Mouse (Mus musculus): ENCODE measurements around the gene Arl9.
"Not testable (repeated sequence)": the region's sequence is repeated elsewhere in the genome, so short reads cannot be mapped to it uniquely, and the experiment has no call there.

Gene Arl9

GRCm38 (mm10) chr5:77004051-77004821 lies at the start of gene Arl9:
Gene Arl9 (plus strand): TSS chr5:77004055.
- no peak for ATAC-seq (ENCODE audit: insufficient number of reproducible peaks, low FRiP score, low TSS enrichment)

DNA sequence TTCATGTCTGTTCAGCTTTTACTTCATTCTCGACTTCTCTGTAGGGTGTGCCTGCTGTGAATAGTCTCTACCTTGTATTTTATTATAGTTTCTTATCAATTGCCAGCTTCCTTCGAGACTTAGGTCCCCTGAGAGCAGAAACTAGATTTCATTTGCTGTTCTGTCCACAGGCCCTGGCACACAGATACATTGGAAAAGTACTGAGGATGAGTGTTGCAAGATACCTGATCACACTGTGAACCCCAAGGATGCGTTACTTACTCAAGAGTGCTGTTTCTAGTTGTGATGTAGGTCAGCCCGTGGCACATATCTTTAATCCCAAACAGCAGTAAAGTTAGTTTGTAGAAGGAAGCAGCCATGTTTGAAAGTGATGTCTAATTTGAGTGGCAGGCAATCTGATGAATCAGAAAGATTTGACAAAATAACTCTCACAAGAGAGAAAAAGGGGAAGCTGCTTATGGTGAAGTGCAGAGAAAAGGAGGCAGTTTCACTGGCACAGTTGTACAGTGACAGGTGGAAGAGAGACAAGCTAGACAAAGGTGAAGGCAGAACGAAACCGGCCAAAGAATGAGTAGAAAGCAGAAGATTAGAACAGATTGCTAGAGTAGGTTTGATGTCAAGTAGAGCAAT lies 49.5 kb upstream of the Arl9 start:
- no peak for ATAC-seq (ENCODE audit: insufficient number of reproducible peaks, low FRiP score, low TSS enrichment)

- ATAC-seq (ENCODE audit: insufficient number of reproducible peaks, low FRiP score, low TSS enrichment): no peak
Observed at GRCm38 (mm10) chr5:76955474-76955873, 48.4 kb upstream of the Arl9 start.

- no peak for ATAC-seq (ENCODE audit: insufficient number of reproducible peaks, low FRiP score, low TSS enrichment)
Observed at GRCm38 (mm10) chr5:76957954-76958353, 45.9 kb upstream of the Arl9 start.

- ATAC-seq (ENCODE audit: insufficient number of reproducible peaks, low FRiP score, low TSS enrichment): no peak
Observed at GRCm38 (mm10) chr5:76959587-76959986, 44.3 kb upstream of the Arl9 start.

GRCm38 (mm10) chr5:76962545-76962944 lies 41.3 kb upstream of the Arl9 start:
- ATAC-seq (ENCODE audit: insufficient number of reproducible peaks, low FRiP score, low TSS enrichment): no peak

DNA sequence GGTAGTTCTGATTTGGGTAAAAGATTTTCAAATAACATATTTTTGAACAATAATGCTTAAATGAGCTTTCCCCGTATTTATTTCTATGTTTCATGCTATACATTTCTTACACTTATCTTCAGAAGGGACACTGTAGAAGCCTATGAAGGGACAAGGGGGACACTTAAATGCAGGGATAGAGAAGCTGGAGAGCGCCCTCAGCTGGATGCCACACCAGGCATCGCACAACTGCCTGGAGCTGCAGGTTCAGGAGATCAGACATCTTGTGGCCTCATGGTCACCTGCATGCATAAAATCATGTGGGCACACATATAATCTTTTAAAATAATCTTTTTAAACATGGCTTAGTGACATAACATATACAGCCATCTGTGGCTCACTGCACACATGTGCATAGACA lies 39.2 kb upstream of the Arl9 start:
- no peak for ATAC-seq (ENCODE audit: insufficient number of reproducible peaks, low FRiP score, low TSS enrichment)

DNA sequence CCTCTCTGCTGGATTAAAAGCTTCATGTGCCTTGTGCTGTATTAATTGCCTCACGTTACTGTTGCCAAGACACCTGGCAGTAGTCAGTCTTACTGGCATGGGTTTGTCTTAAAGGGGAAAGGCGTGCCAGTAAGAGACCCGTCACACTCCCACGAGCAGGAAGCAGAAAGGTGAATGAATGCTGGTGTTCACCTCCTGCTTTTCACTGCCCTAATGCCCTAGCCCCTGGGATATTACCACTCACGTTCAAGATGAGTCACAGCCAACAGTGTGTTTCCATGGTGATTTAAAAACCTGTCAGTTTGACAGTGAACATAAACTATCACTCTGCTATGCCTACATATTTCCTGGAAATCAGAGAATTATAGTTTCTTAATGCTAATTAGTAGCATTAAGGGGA lies 34.6 kb upstream of the Arl9 start:
- ATAC-seq (ENCODE audit: insufficient number of reproducible peaks, low FRiP score, low TSS enrichment): no peak

GRCm38 (mm10) chr5:76971115-76971514 lies 32.7 kb upstream of the Arl9 start:
- not testable (repeated sequence) for ATAC-seq (ENCODE audit: insufficient number of reproducible peaks, low FRiP score, low TSS enrichment)

DNA sequence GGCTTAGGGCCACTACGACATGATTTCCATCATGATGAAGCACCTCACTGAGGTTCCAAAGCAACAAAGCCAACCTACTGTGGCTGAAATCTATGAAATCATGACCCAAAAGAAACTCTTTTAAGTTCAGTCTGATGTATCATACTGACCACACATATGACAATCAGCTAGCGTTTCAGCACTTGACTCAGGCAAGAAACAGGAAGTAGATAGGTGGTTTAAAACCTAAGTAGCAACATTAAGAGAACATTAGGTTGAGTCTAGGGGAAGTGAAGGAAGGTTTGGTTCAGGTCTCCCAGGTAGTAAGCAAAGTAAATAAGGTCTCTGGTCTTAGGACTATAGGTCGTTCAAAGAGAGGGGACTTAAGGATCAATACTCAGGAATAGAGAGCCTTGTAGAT lies 30.4 kb upstream of the Arl9 start:
- ATAC-seq (ENCODE audit: insufficient number of reproducible peaks, low FRiP score, low TSS enrichment): no peak

- no peak; the same call in 1 of the 2 replicates for ATAC-seq (ENCODE audit: insufficient number of reproducible peaks, low FRiP score, low TSS enrichment)
Observed at GRCm38 (mm10) chr5:76974207-76974553, 29.7 kb upstream of the Arl9 start.

DNA sequence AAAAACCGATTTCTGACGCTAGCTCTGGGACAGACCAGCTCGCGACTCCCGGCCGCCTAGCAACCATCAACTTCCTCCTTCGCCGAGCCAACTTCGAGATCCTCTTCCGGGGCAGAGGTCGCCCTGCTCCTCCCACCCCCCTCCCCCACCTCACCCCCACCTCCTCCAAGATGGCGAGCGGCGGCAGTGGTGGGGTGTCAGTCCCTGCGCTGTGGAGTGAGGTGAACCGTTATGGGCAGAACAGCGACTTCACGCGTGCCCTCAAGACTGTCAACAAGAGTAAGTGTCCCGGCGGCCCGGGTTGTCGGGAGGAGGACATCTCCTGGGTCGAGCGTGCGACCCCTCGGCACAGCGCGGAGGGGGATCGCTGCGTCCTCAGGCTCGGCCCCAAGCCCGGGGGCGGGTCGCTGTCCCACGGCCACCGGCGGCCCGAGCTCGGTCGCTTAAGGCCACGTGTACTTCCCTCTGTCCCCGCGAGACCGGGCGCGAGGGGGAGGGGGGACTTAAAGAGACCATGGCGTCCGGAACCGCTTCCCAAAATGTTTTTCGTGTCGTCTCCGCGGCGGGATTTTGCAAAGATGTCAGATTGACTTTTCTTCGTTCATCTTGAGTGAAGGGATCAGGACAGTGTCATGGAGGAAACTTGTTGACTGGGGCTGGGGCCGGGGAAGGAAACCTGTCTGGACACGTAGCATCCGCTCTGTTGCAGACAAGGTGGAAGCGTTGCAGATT lies 29.1 kb upstream of the Arl9 start, which contains the start of gene Srp72:
Srp72 (plus strand) TSS at position 130 of the 732 bp plus-strand sequence.
- peak; percentile 85 for ATAC-seq (ENCODE audit: insufficient number of reproducible peaks, low FRiP score, low TSS enrichment)

DNA sequence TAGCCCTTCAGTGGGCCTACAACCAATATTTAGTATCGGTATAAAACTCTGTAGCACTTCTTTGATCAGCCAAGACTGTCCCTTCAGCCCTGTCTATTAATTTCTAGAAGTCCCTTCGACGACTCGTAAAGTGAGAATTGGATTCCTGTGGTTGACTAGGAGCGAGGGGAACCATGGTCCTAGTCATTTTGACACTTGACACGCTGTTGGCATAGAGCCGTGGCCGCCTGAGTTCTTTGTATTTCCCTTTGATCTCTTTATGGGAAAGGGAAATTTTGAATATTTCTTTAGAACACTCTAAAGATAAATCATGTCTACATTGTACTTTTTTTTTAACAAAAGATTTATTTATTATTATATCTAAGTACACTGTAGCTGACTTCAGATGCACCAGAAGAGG lies 28.1 kb upstream of the Arl9 start:
- ATAC-seq (ENCODE audit: insufficient number of reproducible peaks, low FRiP score, low TSS enrichment): no peak

GRCm38 (mm10) chr5:76984015-76984414 lies 19.8 kb upstream of the Arl9 start:
- no peak for ATAC-seq (ENCODE audit: insufficient number of reproducible peaks, low FRiP score, low TSS enrichment)

DNA sequence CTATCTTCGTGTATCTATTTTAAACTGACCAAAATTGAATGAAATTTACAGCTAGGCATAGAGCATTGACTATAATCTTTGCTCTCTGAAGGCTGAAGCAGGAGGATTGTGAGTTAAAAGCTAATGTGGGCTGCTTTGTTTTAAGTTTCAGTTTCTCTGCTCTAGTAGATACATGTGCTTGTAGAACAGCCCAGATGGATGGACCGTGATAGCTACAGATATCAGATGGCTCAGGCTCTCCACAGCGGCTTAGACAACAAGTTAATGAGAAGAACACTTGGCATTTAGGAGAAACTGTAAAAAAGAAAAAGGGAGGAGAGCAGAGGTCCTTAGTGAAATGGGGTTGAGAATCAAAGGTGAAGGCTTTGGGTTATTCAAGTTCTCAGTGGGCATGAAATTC lies 13.1 kb upstream of the Arl9 start:
- no peak for ATAC-seq (ENCODE audit: insufficient number of reproducible peaks, low FRiP score, low TSS enrichment)

- ATAC-seq (ENCODE audit: insufficient number of reproducible peaks, low FRiP score, low TSS enrichment): no peak
Observed at GRCm38 (mm10) chr5:76993174-76993814, 10.6 kb upstream of the Arl9 start.

DNA sequence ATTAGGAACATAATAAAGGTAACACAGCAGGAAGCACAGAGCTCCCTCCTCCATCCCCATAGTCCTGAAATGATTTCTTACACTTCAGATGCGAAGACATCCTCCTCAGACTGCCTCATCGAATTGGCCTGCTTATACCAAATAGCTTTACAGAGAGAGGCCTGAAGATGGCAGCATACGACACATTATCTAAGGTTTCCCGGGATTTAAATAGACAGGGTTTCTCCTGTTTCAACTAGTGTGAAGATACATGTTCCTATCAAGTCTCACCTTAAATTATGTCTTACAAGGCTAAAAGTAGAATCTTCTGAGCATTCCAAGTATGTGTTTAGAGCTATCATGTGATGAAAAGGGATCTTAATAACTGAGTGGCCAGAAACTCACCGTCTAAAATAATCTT lies 5.4 kb upstream of the Arl9 start:
- peak; percentile 52; the same call in 1 of the 2 replicates for ATAC-seq (ENCODE audit: insufficient number of reproducible peaks, low FRiP score, low TSS enrichment)

- no peak for ATAC-seq (ENCODE audit: insufficient number of reproducible peaks, low FRiP score, low TSS enrichment)
Observed at GRCm38 (mm10) chr5:77001192-77001591, 2.7 kb upstream of the Arl9 start.

DNA sequence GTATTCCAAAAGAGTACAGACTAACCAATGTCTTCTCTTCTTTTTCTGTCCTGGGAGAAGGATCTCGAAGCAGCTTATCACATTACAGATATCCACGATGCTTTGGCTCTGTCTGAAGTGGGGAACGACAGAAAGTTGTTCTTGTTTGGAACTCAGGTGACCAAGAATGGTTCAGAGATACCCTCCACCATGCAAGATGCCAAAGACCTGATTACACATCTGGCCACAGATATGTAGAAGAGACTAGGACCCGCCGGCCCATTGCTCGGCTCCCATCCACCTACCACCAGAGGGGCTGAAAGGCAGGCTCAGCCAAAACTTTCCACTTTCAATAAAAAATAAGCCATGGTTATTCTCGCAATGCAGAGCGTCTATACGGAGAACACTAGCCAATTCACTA lies 6.5 kb downstream of the Arl9 start:
- no peak for ATAC-seq (ENCODE audit: insufficient number of reproducible peaks, low FRiP score, low TSS enrichment)

DNA sequence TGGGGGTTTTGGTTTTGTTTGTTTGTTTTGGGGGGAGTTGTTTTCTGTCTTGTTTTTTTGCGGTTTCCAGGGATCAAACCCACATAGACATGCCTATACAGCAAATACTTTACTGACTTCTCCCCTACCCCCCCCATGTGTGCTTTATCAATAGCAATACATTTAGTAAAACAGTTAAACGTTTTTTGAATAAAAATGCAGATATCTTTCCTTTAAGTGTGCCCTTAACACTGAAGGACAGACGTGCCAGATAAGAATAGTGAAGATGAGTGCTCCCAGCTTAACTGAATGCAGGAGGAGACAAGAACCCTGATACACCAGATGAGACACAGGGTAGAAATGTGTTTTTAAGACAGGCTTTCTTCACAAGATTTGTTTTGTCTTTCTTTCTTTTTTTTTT lies 7.2 kb downstream of the Arl9 start:
- ATAC-seq (ENCODE audit: insufficient number of reproducible peaks, low FRiP score, low TSS enrichment): no peak

DNA sequence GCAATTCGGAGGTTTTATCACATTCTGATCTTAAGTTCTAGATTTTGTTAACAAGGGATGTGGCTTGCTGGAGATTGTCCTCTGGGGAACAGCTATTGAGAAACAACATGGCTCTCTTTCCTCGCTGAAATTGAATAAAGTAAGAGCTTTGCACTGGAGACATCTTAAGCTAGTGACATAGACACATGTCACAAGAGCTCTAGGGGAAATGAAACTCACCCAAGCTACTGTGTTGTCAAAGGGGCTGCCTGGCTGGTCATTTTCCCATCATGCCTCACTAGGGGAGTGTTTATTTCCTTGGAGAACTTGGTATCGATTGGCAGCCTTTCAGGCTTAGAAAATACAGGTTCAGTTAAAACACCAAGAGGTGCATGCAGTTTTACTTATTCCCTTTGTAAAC lies 9.3 kb downstream of the Arl9 start:
- ATAC-seq (ENCODE audit: insufficient number of reproducible peaks, low FRiP score, low TSS enrichment): no peak

Measured in cerebellum, adult (tissue).